Mouse (Mus musculus): ENCODE measurements around the gene Mxi1. TPM values are rescaled to one million over a fixed set of nuclear protein-coding genes. Genes with fewer than 3 reads are reported as not detected.
A peak's percentile ranks its signal among the peaks of the same experiment; 100 is the strongest.

Mxi1 gene
- polyA plus RNA-seq, 1 experiment from 2014 or later, result 36.3 TPM

DNA sequence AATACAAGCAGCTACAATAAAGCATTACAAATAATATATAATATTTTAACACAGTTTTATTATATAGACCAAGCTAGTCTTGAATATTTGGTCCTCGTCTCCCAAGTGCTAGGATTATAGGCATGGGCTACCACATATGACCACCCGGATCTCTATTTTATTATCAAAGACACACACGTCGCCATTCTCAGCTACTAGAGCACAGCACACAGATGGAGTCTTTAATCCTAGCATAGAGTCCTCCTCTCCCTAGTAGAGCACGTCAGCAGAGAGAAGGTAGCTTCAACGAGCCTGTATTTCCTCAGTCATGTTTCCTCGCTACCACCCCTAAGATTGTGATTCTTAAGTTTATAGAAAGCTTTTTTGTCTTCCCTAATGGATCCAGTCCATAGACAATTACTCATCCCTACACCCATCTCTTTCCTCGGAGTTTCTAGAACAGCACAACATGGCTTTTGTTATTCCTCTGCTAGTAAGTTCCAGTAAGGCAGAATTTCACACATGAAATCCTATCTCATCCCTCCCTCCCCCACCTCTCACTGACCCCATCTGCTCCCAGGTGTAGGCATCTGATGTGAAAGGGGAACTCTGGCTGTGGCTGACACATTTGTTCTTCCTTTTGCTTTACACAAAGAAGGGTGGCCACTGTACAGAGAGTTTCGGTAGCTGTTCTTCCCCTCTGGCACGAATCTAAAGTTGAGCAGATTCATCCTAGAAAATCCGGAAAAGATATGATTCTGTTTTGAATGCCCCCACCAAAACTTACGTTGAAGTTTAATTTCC lies 87.3 kb downstream of the Mxi1 start:
- H3K4me2 ChIP-seq (replicated peaks), result no peak overlapping the region
- H3K36me3 ChIP-seq, result no peaks in the 10 kb centered on the region
- WGBS, result 74% methylated on average over 12 of the region's 12 CpGs
- H3K9me3 ChIP-seq, result no peaks in the 10 kb centered on the region
- H3K27me3 ChIP-seq, result no peaks in the 10 kb centered on the region
- H3K27ac ChIP-seq, result no peak overlapping the region
- no peaks in the 10 kb centered on the region for H3K4me1 ChIP-seq
- no peak overlapping the region for H3K4me3 ChIP-seq
- ATAC-seq (ENCODE audit: low FRiP score, low read depth), result no peak
- H3K9ac ChIP-seq, result no peak overlapping the region

DNA sequence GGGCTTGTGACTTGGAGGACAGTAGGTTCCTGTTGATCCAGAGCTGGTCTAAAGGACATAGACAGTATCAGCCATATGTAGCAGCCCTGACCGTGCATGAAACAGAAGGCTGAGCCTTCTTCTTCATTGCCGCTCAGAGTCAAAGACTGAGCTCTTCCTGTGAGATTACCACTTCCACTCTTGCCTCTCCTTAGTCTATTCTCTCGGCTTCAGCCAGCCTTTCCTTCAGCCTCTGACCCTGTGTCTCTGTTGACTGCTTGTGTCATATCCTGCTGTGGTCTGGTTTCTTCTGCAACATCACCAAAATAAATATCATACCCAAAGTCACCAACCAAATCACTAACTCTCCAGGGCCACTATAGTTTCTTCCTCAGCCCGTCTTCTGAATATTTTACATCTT lies 88.9 kb downstream of the Mxi1 start:
- Histone ChIP-seq H3K9me3 (no peaks in the 10 kb centered on the region), H3K9ac (no peak overlapping the region), H3K36me3 (no peaks in the 10 kb centered on the region), H3K4me2 (replicated peaks) (no peak overlapping the region), H3K27me3 (no peaks in the 10 kb centered on the region), H3K4me1 (no peaks in the 10 kb centered on the region), H3K4me3 (no peak overlapping the region), H3K27ac (no peak overlapping the region)
- 83% methylated on average over 4 of the region's 4 CpGs for WGBS
- no peak for ATAC-seq (ENCODE audit: low FRiP score, low read depth)

DNA sequence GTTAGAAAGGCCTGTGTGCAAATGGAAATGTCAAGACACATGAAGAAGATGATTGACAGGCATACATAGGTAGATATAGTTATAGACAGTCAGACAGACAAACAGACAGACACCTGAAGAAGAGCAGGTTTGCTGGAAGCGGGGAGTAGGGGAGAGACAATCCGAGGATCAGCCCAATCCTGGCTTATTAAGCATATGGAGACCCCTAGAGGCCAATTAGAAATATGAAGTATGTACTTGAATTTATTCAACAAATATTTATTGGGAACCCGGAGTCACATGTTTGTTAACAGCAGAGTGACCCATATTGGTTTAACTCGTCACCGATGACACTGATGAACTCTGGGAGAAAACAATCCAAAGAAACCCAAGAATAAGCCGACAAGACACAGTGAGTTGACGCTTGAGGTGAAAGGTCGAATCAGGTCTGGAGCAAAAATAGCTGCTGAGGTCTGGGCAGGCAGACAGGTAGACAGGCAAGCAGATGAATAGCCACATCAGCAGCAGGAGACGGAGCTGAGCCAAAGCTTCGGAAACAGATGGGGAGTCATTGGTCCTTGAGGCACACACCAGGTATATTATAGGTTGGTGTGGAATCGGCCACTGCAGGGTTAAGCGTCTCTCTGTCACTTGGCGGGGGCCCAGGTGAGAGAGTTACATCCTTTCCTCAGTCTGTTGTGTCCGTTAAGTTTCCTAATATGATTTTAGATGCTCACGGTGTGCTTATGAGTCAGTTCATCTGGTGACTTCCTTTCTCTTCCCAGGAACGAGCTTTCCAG lies 90.2 kb downstream of the Mxi1 start:
- Histone ChIP-seq H3K9me3 (no peaks in the 10 kb centered on the region), H3K27ac (no peak overlapping the region)
- ATAC-seq (ENCODE audit: low FRiP score, low read depth), result no peak

DNA sequence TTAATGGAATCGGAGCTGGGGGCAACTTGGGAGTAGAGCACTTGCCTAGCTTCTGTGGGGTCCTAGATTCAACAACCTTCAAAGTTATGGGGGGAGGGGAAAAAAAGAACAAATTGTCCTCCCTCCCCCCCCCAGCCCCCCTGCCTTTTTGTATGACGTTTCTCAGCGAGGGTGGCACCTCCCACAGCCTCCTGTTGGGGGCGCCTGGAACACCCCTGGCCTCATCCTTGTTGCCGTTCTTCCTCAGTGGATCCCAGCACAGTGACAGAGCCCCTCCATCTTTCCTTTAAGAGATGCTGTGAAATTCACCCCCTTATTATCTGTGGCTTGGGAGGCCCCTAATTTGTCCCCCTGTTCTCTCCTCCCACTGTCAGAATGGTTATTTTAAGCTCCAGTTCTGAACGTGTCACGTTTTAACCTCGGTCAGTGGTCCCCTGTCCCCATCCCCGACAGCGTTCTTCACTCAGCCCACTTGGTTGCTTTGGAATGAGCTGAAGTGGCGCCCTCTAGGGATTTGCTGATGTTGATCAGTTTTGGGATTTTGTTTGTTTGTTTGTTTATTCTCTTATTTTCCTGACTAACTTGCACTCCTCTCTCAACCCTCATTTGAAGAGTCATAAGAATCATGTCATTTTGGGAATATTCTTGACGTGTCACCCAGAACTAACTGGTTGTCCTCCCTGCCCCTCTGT lies 92.6 kb downstream of the Mxi1 start:
- no peaks in the 10 kb centered on the region for H3K9me3 ChIP-seq
- no peak overlapping the region for H3K27ac ChIP-seq
- H3K27me3 ChIP-seq, result no peaks in the 10 kb centered on the region
- H3K4me1 ChIP-seq, result no peaks in the 10 kb centered on the region
- no peak overlapping the region for H3K4me3 ChIP-seq
- H3K9ac ChIP-seq, result no peak overlapping the region
- H3K36me3 ChIP-seq, result no peaks in the 10 kb centered on the region
- no peak for ATAC-seq (ENCODE audit: low FRiP score, low read depth)
- H3K4me2 ChIP-seq (replicated peaks), result no peak overlapping the region
- WGBS, result 50% methylated on average over 12 of the region's 12 CpGs

More for the DNA sequence above, 90.2 kb downstream of the Mxi1 start:
- 87% methylated on average over 16 of the region's 16 CpGs for WGBS
- Histone ChIP-seq H3K4me1 (no peaks in the 10 kb centered on the region), H3K4me3 (no peak overlapping the region), H3K4me2 (replicated peaks) (no peak overlapping the region), H3K9ac (no peak overlapping the region), H3K36me3 (no peaks in the 10 kb centered on the region), H3K27me3 (no peaks in the 10 kb centered on the region)

DNA sequence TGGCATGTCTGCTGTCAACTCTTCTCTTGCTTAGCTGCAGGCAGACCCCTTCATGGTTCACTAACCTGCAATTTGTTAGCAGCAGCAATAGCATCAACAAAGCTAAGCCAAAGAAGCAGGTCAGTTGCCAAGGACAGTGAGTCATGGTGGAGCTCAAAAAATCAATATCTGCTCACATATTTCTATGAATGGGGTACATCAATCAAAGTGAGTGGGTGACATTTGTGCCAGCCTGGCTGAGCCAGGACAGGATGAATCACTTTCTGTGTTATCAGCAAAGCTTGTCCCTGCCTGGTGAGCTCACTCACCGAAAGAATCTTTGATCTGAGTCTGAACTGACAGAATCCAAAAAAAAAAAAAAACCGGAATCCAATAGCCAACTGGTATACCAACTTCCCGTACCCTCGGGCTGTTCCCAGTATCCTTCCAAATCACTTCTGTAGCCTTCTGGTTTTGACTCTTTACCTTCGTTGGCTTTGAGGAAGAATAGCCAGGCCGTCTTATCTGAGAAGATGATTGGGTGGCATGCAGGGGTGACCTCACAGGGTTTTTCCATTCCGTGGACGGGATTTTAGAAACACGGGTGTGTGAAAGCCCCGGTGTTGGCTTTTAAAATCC lies 94.0 kb downstream of the Mxi1 start:
- Histone ChIP-seq H3K4me2 (replicated peaks) (no peak overlapping the region), H3K4me1 (no peaks in the 10 kb centered on the region), H3K4me3 (no peak overlapping the region), H3K9me3 (no peaks in the 10 kb centered on the region), H3K36me3 (no peaks in the 10 kb centered on the region), H3K27ac (no peak overlapping the region), H3K9ac (no peak overlapping the region), H3K27me3 (no peaks in the 10 kb centered on the region)
- ATAC-seq (ENCODE audit: low FRiP score, low read depth), result no peak
- WGBS, result 93% methylated on average over 10 of the region's 10 CpGs

DNA sequence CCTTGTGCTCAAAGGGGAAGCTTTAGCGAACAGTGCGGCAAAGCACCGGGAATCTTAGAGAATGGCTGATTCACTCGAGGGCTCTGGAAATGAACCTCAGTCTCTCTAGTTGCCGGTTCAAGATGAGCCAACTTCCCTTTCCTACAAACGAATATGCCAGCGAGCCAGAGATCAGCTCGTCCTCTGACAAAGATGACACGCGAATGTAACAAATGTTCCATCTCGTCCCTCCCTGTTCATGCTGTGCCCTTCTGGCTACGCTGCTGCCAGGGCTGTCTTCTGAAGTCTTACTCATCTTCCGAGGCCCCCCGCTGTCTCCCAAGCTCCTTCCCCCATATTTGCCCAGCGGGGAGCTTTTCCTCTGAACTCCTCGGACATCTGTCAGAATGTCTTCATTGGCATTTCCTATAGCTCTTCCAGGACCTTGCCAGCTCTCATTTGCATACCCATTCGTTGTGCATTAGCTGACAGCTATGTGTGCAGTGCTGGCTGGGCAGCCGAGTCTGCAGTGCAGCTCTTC lies 94.6 kb downstream of the Mxi1 start:
- ATAC-seq (ENCODE audit: low FRiP score, low read depth), result no peak
- peaks cover 1% of the 10 kb centered on the region; the same call in 1 of the 2 replicates for H3K4me1 ChIP-seq
- no peak overlapping the region for H3K27ac ChIP-seq
- H3K36me3 ChIP-seq, result no peaks in the 10 kb centered on the region
- no peak overlapping the region for H3K4me3 ChIP-seq
- H3K4me2 ChIP-seq (replicated peaks), result no peak overlapping the region
- WGBS, result 85% methylated on average over 18 of the region's 18 CpGs
- H3K27me3 ChIP-seq, result no peaks in the 10 kb centered on the region
- H3K9ac ChIP-seq, result no peak overlapping the region
- H3K9me3 ChIP-seq, result no peaks in the 10 kb centered on the region

DNA sequence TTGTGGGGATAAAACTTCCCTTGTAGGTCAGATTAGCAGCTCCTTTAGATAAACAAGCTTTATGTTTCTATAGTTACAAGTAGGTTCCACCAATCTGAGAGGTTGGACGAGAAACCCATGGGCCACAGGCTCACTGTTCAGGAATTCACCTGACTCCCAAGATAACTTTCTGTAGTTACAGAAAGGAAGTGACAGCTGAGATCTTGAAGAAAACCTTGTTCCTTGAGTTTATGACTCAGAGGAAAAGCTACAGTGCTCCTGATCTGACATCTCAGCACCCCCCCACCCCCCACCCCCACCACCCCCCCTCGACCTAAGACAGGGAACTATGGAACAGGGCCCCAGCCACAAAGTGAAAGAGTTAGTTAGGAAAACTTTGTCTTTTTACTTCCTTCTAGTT lies 95.5 kb downstream of the Mxi1 start:
- peaks cover 10% of the 10 kb centered on the region for H3K4me1 ChIP-seq
- no peak overlapping the region for H3K4me2 ChIP-seq (replicated peaks)
- no peak overlapping the region for H3K4me3 ChIP-seq
- H3K9ac ChIP-seq, result no peak overlapping the region
- WGBS, result 63% methylated on average over 2 of the region's 2 CpGs
- no peaks in the 10 kb centered on the region for H3K27me3 ChIP-seq
- H3K27ac ChIP-seq, result no peak overlapping the region
- ATAC-seq (ENCODE audit: low FRiP score, low read depth), result no peak
- no peaks in the 10 kb centered on the region for H3K9me3 ChIP-seq
- no peaks in the 10 kb centered on the region for H3K36me3 ChIP-seq

DNA sequence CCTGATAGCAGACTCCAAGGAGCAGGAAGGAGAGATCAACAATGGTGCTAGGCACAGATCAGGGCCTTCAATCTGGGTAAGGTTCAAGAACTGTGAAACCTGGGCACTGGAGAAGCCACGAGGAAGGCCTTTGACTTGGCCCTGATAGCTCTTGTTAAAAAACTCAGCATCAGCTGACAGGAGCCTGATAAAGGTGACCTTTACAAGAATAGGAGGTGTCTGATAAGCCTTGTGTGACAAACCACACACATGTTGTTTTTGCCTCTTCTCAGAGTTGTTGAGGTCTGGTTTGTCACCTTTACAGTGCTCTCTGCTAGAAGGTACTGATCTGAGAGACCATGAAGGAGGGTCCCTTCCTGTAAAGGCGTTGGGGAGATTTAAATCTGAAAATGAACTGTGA lies 97.0 kb downstream of the Mxi1 start:
- no peak overlapping the region for H3K4me2 ChIP-seq (replicated peaks)
- H3K9ac ChIP-seq, result no peak overlapping the region
- peaks cover 22% of the 10 kb centered on the region for H3K4me1 ChIP-seq
- ATAC-seq (ENCODE audit: low FRiP score, low read depth), result no peak
- no peaks in the 10 kb centered on the region for H3K36me3 ChIP-seq
- H3K4me3 ChIP-seq, result no peak overlapping the region
- WGBS, result 66% methylated on average over 2 of the region's 2 CpGs
- no peaks in the 10 kb centered on the region for H3K9me3 ChIP-seq
- no peak overlapping the region for H3K27ac ChIP-seq
- no peaks in the 10 kb centered on the region for H3K27me3 ChIP-seq

DNA sequence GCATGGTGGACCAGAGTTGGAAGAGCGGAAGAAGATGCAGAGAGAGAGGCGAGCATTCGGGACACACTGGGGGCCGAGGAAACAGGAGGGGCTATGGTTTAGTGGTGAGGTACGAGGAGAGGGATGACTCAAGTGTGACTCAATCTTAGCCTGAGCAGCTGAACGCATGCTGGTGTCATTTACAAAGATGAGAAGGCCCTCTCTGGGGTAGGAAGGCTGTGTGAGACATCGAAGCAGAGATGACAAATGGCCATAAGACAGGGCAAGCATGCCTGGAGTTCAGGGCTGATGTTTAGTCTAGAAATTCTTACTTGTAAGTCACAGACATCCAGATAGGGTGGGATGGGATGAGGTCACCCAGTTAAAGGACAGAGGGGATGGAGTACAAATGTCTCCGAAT lies 98.1 kb downstream of the Mxi1 start:
- Histone ChIP-seq H3K4me3 (no peak overlapping the region), H3K4me1 (peaks cover 25% of the 10 kb centered on the region), H3K9ac (no peak overlapping the region), H3K9me3 (no peaks in the 10 kb centered on the region), H3K27me3 (no peaks in the 10 kb centered on the region), H3K4me2 (replicated peaks) (no peak overlapping the region), H3K27ac (no peak overlapping the region), H3K36me3 (no peaks in the 10 kb centered on the region)
- no peak for ATAC-seq (ENCODE audit: low FRiP score, low read depth)
- 86% methylated on average over 8 of the region's 8 CpGs for WGBS

DNA sequence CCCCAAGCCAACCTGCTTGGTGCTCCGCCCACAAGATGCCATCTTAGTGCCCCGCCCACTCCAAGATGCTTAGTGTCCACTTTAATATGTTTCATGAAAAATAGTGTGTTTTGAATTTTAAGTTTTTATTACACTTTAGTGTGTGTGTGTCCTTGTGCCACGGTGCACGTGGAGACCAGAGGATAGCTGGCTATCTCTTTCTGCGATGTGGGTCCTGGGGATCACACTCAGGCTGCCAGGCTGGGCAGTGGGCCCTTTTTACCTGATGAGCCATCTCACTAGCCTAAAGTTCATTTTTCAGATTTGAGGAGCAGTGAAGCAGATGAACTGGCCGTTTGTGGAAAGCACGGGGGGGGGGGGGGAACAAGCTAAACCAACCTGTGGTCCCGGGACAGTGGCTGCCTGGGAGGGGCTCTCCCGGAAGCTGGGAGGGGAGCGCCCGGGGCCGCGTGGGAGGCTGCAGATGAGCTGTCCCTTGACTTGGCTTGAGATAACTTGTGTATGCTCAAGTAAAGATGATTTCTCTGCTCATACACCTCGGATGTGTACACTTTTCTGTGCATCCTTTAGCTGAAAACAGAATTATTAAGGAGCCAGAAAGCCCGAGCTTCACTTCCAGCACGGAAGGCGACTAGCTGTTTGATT lies 99.5 kb downstream of the Mxi1 start:
- Histone ChIP-seq H3K36me3 (no peaks in the 10 kb centered on the region), H3K4me1 (peaks cover 25% of the 10 kb centered on the region), H3K9ac (no peak overlapping the region), H3K27me3 (no peaks in the 10 kb centered on the region), H3K9me3 (no peaks in the 10 kb centered on the region), H3K4me3 (no peak overlapping the region), H3K4me2 (replicated peaks) (peak overlapping the region; percentile 25; the same call in 1 of the 2 replicates), H3K27ac (no peak overlapping the region)
- 58% methylated on average over 17 of the region's 17 CpGs for WGBS
- no peak for ATAC-seq (ENCODE audit: low FRiP score, low read depth)

DNA sequence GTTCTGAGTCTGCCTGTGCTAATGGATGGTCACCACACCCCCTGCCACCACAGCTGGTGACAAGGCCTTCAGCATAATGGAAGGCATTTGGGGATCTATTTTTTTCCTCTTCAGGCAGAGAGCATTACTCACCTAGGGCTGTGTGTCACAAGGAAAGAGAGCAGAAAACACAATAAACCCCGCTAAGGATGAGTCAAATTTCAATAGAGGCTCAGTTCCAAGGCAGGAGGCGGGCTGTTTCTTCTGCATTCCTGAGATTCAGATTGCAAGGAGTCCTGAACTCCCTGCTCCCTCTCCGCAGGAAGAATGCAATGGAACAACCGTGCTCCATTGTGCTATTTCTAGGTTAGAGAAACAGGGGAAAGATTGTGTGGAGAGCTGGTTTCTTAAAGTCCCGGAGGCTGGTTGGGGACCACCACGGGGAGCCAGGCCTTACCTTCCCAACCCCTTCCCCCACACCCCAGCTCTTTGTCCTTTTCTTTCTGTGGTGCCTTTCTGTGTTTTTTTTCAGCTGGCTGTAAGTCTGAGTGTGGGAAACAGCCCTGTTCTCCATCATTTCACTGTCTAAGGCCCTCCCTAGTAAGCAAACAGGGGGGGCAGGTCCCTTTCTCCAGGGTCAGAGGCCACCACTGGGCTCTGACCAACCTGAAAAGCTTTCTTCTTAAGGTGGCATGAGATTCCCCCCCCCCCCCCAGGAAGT lies 102.0 kb downstream of the Mxi1 start:
- H3K4me3 ChIP-seq, result no peak overlapping the region
- WGBS, result 7% methylated on average over 6 of the region's 6 CpGs
- ATAC-seq (ENCODE audit: low FRiP score, low read depth), result peak; percentile 76
- peak overlapping the region; percentile 81 for H3K27ac ChIP-seq
- H3K4me1 ChIP-seq, result peaks cover 25% of the 10 kb centered on the region
- no peaks in the 10 kb centered on the region for H3K27me3 ChIP-seq
- no peaks in the 10 kb centered on the region for H3K36me3 ChIP-seq
- no peaks in the 10 kb centered on the region for H3K9me3 ChIP-seq
- H3K9ac ChIP-seq, result no peak overlapping the region
- H3K4me2 ChIP-seq (replicated peaks), result peak overlapping the region; percentile 17; the same call in 1 of the 2 replicates
